Mouse (Mus musculus): ENCODE measurements at regions not wholly inside any gene's neighbourhood (a gene's known extent, or its start where the extent isn't known, plus 50 kb on each side); places are given as distances from the start of the nearest gene placed in this dataset.

DNA sequence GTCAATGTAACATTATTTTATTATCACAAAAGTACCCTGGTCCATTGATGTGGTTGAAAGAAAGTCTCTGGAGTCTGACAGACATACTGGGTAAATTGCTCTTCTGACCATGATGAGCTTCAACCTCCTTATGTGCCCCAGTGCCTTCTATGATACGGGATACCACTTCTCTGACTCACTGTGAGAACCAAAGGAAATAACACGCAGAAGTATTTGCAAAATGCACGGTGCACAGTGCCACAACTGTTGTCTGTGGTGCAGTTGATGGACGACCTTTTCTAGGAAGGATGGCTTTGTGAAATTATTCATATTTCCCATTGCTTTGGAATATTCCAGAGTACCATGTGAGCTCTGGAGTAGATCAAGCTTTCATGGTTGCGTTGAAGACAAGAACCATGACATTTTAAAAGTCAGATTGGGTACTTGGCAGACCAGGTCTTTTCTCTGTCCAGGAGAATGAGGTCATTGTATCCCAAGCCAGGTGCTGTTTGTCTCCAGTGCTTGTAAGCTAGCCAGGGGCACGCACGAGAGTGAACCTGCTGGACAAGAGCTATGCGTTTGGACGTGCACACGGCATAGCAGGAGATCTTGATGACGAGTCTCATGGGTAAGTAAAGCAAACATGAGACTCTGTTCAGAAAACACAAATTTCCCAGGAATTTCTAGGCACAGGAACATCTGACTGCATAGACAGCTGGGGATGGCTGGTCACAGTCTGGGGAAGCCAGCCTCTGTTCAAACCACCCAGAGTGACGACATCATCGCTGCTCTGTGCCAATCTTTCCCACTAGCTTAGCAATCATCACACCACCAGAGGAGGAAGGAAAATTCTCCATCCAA lies 74.0 kb upstream of the 1700024P04Rik start:
- Histone ChIP-seq H3K4me2 (ENCODE audit: low read depth, severe bottlenecking) (no peak overlapping the region), H3K9ac (ENCODE audit: low read length) (no peak overlapping the region), H3K9me3 (ENCODE audit: control insufficient read depth, low read length) (no peaks in the 10 kb centered on the region), H3K27ac (replicated peaks; ENCODE audit: low read depth, low read length) (no peak overlapping the region), H3K4me3 (ENCODE audit: low read depth, low read length) (no peak overlapping the region), H3K36me3 (ENCODE audit: control insufficient read depth, insufficient read depth, low read length) (no peaks in the 10 kb centered on the region), H3K27me3 (ENCODE audit: control insufficient read depth, insufficient read depth, low read length) (no peaks in the 10 kb centered on the region), H3K4me1 (ENCODE audit: control insufficient read depth, insufficient read depth, low read length) (no peaks in the 10 kb centered on the region)
- DNase-seq (ENCODE audit: low spot score) (no peak), ATAC-seq (ENCODE audit: insufficient number of reproducible peaks, low FRiP score, low TSS enrichment, low read depth) (no peak)
- 89% methylated on average over 13 of the region's 13 CpGs for WGBS

DNA sequence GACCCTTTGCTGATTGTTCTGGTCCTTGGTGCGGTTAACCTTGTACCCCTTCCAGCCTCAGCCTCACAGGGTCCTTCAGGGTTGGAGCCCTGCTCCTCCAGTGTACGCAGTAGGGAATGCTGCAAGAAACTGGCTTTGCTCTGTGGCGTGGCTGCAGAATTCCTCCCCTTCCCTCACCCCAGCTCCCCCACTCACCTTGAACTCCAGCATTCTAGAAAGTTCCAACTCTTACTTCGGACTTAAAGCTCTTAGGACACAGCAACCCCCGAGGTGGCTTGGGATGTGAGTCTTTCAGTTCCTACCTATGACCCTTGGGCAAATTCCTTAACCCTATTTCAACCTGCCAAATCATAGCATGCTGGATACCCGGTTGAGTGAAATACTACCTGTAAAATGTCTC lies 73.3 kb upstream of the 1700024P04Rik start:
- WGBS = 78% methylated on average over 6 of the region's 6 CpGs
- DNase-seq (ENCODE audit: low spot score) = no peak

DNA sequence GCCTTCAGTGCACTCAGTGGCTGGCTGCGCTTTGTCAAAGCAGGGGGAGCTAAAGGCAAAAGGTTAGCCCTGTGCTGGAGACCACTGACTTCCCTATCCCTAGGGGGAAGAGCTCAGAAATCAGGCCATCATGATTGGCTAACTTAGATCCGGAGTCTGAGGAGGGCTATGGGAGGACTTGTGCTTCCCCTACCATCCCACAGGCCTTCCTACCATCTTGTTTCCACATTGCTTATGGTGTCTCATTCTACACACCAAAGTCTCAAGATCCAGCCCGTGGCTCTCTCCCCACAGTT lies 72.9 kb upstream of the 1700024P04Rik start:
- Histone ChIP-seq H3K4me1 (ENCODE audit: control insufficient read depth, insufficient read depth, low read length) (no peaks in the 10 kb centered on the region), H3K9me3 (ENCODE audit: control insufficient read depth, low read length) (no peaks in the 10 kb centered on the region), H3K36me3 (ENCODE audit: control insufficient read depth, insufficient read depth, low read length) (no peaks in the 10 kb centered on the region), H3K27ac (replicated peaks; ENCODE audit: low read depth, low read length) (no peak overlapping the region), H3K27me3 (ENCODE audit: control insufficient read depth, insufficient read depth, low read length) (no peaks in the 10 kb centered on the region), H3K4me3 (ENCODE audit: low read depth, low read length) (no peak overlapping the region), H3K4me2 (ENCODE audit: low read depth, severe bottlenecking) (no peak overlapping the region), H3K9ac (ENCODE audit: low read length) (no peak overlapping the region)
- DNase-seq (ENCODE audit: low spot score) (no peak), ATAC-seq (ENCODE audit: insufficient number of reproducible peaks, low FRiP score, low TSS enrichment, low read depth) (no peak)
- 74% methylated on average over 3 of the region's 3 CpGs for WGBS

More for the DNA sequence above, 73.3 kb upstream of the 1700024P04Rik start:
- H3K27ac ChIP-seq (replicated peaks; ENCODE audit: low read depth, low read length) = no peak overlapping the region
- no peak overlapping the region for H3K4me3 ChIP-seq (ENCODE audit: low read depth, low read length)
- no peaks in the 10 kb centered on the region for H3K27me3 ChIP-seq (ENCODE audit: control insufficient read depth, insufficient read depth, low read length)
- H3K9ac ChIP-seq (ENCODE audit: low read length) = no peak overlapping the region
- ATAC-seq (ENCODE audit: insufficient number of reproducible peaks, low FRiP score, low TSS enrichment, low read depth) = no peak
- no peaks in the 10 kb centered on the region for H3K36me3 ChIP-seq (ENCODE audit: control insufficient read depth, insufficient read depth, low read length)
- no peaks in the 10 kb centered on the region for H3K4me1 ChIP-seq (ENCODE audit: control insufficient read depth, insufficient read depth, low read length)
- H3K4me2 ChIP-seq (ENCODE audit: low read depth, severe bottlenecking) = no peak overlapping the region
- H3K9me3 ChIP-seq (ENCODE audit: control insufficient read depth, low read length) = no peaks in the 10 kb centered on the region

DNA sequence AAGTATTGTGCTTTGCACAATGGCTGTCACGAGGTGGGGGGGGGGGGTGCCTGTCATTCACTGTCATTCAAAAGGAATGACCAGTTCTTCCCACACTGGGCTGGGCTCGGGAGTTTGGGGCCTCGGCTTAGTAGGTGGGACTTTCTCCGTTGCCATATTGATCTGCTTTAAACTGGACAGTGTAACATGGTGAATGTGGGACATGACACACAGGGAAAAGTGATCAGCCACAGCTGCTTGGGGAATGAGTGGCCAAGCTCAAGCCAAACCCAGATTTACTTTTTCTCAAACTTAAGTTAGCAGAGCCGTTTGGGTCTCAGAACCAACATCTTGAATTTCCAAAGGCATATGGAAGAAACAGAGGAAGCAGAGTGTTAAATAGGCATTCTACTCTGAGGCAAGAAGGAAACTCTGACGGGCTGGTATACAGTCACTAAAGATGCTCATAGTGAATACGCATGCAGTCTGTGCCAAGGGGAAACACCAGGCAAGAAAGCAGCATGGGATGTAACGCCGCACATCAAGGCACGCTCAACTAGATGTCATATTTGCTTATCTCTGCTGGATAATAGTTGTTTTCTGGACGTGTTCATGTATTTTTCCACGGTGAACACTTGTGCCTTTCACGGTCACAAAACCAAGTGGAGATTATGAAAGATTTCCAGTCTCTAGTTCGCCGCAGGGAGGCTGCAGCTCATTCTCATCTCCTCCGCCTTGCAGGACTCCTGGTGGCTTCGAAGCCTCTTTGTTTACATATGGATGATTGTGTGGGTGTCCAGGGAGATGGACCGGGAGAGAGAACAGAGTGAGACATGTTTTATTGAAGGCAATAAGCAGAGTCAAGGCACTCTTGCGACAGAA lies 72.3 kb upstream of the 1700024P04Rik start:
- Histone ChIP-seq H3K4me2 (ENCODE audit: low read depth, severe bottlenecking) (no peak overlapping the region), H3K9me3 (ENCODE audit: control insufficient read depth, low read length) (no peaks in the 10 kb centered on the region), H3K4me1 (ENCODE audit: control insufficient read depth, insufficient read depth, low read length) (no peaks in the 10 kb centered on the region), H3K9ac (ENCODE audit: low read length) (no peak overlapping the region), H3K27ac (replicated peaks; ENCODE audit: low read depth, low read length) (no peak overlapping the region), H3K27me3 (ENCODE audit: control insufficient read depth, insufficient read depth, low read length) (no peaks in the 10 kb centered on the region), H3K4me3 (ENCODE audit: low read depth, low read length) (no peak overlapping the region), H3K36me3 (ENCODE audit: control insufficient read depth, insufficient read depth, low read length) (no peaks in the 10 kb centered on the region)
- 79% methylated on average over 19 of the region's 19 CpGs for WGBS
- DNase-seq (ENCODE audit: low spot score) = no peak
- ATAC-seq (ENCODE audit: insufficient number of reproducible peaks, low FRiP score, low TSS enrichment, low read depth) = no peak

DNA sequence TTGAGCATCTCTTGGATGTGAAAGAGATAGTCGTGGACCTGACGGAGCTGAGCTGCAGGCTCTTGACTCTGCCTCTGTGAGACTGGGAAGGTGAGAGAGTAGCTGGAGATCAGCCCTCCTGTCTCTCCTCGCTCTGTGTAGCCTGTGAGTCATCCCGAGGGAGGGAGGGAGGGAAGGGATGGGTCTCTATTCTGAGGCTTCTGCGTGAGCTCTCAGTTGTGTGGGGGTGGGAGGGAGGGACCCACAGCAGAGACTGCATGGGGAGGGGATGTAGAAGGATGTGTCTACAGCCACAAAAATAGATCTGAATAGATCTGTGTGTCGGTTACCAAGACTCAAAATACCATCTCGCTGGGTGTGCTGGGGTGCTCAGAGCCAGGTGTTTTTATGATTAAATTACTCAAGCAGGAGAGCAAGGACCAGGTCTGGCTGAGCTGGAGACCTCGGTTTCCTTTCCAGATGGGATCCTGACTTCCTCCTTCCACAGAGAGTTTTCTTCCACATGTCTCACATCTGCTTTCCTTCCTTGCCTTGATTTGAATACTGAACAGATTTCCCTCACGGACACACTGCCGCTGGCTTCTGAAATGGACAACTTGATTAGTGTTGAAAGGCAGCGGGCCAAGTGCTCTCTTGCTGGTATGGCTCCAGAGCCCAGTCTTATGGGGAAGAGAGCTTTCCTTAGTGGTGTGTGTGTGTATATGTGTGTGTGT lies 71.4 kb upstream of the 1700024P04Rik start:
- 58% methylated on average over 11 of the region's 11 CpGs for WGBS
- Histone ChIP-seq H3K9me3 (ENCODE audit: control insufficient read depth, low read length) (no peaks in the 10 kb centered on the region), H3K27me3 (ENCODE audit: control insufficient read depth, insufficient read depth, low read length) (no peaks in the 10 kb centered on the region), H3K4me2 (ENCODE audit: low read depth, severe bottlenecking) (no peak overlapping the region), H3K4me1 (ENCODE audit: control insufficient read depth, insufficient read depth, low read length) (no peaks in the 10 kb centered on the region), H3K27ac (replicated peaks; ENCODE audit: low read depth, low read length) (no peak overlapping the region), H3K4me3 (ENCODE audit: low read depth, low read length) (no peak overlapping the region), H3K9ac (ENCODE audit: low read length) (no peak overlapping the region), H3K36me3 (ENCODE audit: control insufficient read depth, insufficient read depth, low read length) (no peaks in the 10 kb centered on the region)
- no peak for DNase-seq (ENCODE audit: low spot score)
- ATAC-seq (ENCODE audit: insufficient number of reproducible peaks, low FRiP score, low TSS enrichment, low read depth) = no peak

DNA sequence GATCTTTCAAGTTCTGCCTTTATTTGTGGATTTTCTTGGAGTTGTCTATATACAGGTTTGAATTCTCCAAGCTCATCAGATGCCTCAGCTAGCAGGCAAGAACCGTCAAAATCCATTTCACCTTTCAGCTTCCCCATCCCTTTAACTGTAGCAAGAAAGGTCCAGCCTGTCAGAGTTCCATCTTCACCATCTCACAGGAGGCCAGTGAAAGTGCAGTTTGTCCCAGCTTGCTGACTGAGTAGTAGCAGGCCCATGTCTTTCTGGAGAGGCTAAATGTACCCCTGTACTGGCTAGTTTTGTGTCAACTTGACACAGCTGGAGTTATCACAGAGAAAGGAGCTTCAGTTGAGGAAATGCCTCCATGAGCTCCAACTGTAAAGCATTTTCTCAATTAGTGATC lies 67.7 kb upstream of the 1700024P04Rik start:
- ATAC-seq (ENCODE audit: insufficient number of reproducible peaks, low FRiP score, low TSS enrichment, low read depth) = no peak
- Histone ChIP-seq H3K4me2 (ENCODE audit: low read depth, severe bottlenecking) (no peak overlapping the region), H3K9ac (ENCODE audit: low read length) (no peak overlapping the region), H3K4me3 (ENCODE audit: low read depth, low read length) (no peak overlapping the region), H3K36me3 (ENCODE audit: control insufficient read depth, insufficient read depth, low read length) (no peaks in the 10 kb centered on the region), H3K27me3 (ENCODE audit: control insufficient read depth, insufficient read depth, low read length) (no peaks in the 10 kb centered on the region), H3K9me3 (ENCODE audit: control insufficient read depth, low read length) (no peaks in the 10 kb centered on the region), H3K4me1 (ENCODE audit: control insufficient read depth, insufficient read depth, low read length) (no peaks in the 10 kb centered on the region), H3K27ac (replicated peaks; ENCODE audit: low read depth, low read length) (no peak overlapping the region)
- WGBS = 92% methylated on average over 1 of the region's 1 CpGs
- no peak for DNase-seq (ENCODE audit: low spot score)

DNA sequence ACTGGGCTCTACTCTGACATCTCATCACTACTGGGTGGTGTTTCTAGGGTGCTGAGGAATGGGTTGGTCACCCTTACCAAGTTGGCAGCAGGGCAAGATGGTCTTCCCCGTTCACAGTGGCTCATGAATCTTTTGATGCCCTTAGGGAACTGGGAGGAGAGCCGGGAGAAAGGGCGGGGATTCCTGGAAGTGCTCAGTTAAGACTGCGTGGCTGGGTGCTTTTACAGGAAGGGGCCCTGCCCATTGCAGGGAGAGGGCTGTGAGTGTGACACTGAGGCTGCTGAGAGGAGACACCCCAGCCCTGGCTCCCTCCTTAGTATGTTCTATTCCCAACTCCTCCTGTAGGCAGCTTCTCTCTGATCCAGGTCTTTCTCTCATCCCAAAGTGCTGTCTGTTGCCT lies 65.3 kb upstream of the 1700024P04Rik start:
- WGBS = 48% methylated on average over 4 of the region's 4 CpGs

DNA sequence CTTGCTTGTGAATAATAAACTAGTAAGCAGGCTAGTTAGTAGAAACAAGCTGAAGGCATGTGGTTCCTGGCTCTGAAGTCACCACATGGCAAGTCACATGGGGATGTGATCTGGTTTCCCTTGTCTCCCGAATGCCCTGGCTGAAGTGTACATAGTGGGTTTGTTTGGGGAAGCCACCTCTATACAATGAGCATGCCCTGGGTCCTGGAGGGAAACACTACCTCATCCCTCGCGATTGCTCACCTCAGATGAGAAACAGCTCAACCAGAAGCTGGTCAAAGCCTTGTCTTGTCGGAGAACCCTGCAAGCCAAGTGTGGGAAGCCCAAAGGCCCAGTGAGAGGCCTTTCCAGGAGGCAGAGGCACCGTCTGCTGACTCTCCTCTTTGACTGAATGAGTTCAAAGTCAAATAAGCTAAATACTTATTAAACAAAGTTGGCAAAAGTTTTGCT lies 64.3 kb upstream of the 1700024P04Rik start:
- Histone ChIP-seq H3K4me3 (ENCODE audit: low read depth, low read length) (no peak overlapping the region), H3K36me3 (ENCODE audit: control insufficient read depth, insufficient read depth, low read length) (no peaks in the 10 kb centered on the region), H3K27me3 (ENCODE audit: control insufficient read depth, insufficient read depth, low read length) (no peaks in the 10 kb centered on the region), H3K27ac (replicated peaks; ENCODE audit: low read depth, low read length) (no peak overlapping the region), H3K9ac (ENCODE audit: low read length) (no peak overlapping the region), H3K4me2 (ENCODE audit: low read depth, severe bottlenecking) (no peak overlapping the region), H3K9me3 (ENCODE audit: control insufficient read depth, low read length) (no peaks in the 10 kb centered on the region), H3K4me1 (ENCODE audit: control insufficient read depth, insufficient read depth, low read length) (no peaks in the 10 kb centered on the region)
- ATAC-seq (ENCODE audit: insufficient number of reproducible peaks, low FRiP score, low TSS enrichment, low read depth) (no peak), DNase-seq (ENCODE audit: low spot score) (no peak)
- 86% methylated on average over 5 of the region's 5 CpGs for WGBS

More for the DNA sequence above, 65.3 kb upstream of the 1700024P04Rik start:
- Histone ChIP-seq H3K27me3 (ENCODE audit: control insufficient read depth, insufficient read depth, low read length) (no peaks in the 10 kb centered on the region), H3K27ac (replicated peaks; ENCODE audit: low read depth, low read length) (no peak overlapping the region), H3K4me3 (ENCODE audit: low read depth, low read length) (no peak overlapping the region), H3K4me2 (ENCODE audit: low read depth, severe bottlenecking) (no peak overlapping the region), H3K4me1 (ENCODE audit: control insufficient read depth, insufficient read depth, low read length) (no peaks in the 10 kb centered on the region), H3K9me3 (ENCODE audit: control insufficient read depth, low read length) (no peaks in the 10 kb centered on the region), H3K36me3 (ENCODE audit: control insufficient read depth, insufficient read depth, low read length) (no peaks in the 10 kb centered on the region), H3K9ac (ENCODE audit: low read length) (no peak overlapping the region)
- ATAC-seq (ENCODE audit: insufficient number of reproducible peaks, low FRiP score, low TSS enrichment, low read depth) = no peak
- DNase-seq (ENCODE audit: low spot score) = no peak
